Mouse (Mus musculus): ENCODE results near the gene Prnd.

GRCm38 (mm10) chr2:131995742-131996141 is 45.1 kb downstream of the Prnd start:
- TF ChIP-seq CTCF (IDR thresholded peaks at IDR 0.05; ENCODE audit: borderline replicate concordance, extremely low read depth, insufficient read depth, insufficient read length) (no peak), POLR2A (IDR thresholded peaks at IDR 0.05; ENCODE audit: borderline replicate concordance, extremely low read depth, insufficient read depth, insufficient read length, poor library complexity, severe bottlenecking) (no peak)
